Mouse (Mus musculus) myocyte (in vitro differentiated cells): ENCODE results near the gene Skint7. TPM values are rescaled to one million over a fixed set of nuclear protein-coding genes. Genes with fewer than 3 reads are reported as not detected.
"Not testable (repeated sequence)": the region's sequence is repeated elsewhere in the genome, so short reads cannot be mapped to it uniquely, and the experiment has no call there.

Experiments used
- H3K27me3 ChIP-seq: one replicate; pipeline ENCODE4 v1.6.1; 2011; ENCODE audit not compliant: control insufficient read depth, insufficient read depth, insufficient read length
- H3K36me3 ChIP-seq: one replicate; pipeline ENCODE4 v1.6.1; 2011; ENCODE audit not compliant: control insufficient read depth, insufficient read depth
- H3K4me2 ChIP-seq: one replicate; pipeline ENCODE4 v1.6.1; 2011; ENCODE audit warnings: low read depth, control low read depth
- H3K4me3 ChIP-seq: one replicate; pipeline ENCODE4 v1.5.1; 2011; ENCODE audit warnings: mild to moderate bottlenecking, control low read depth, moderate library complexity
- H3K79me2 ChIP-seq: one replicate; pipeline ENCODE4 v1.6.1; 2011; ENCODE audit not compliant: control insufficient read depth, insufficient read depth
- H3ac ChIP-seq: one replicate; pipeline ENCODE4 v1.6.1; 2011; ENCODE audit not compliant: control insufficient read depth, insufficient read length
- CEBPB ChIP-seq: IDR thresholded peaks from 2 replicates; pipeline ENCODE4 v1.6.1; 2011; ENCODE audit warnings: mild to moderate bottlenecking, moderate library complexity; ENCODE audit not compliant: poor library complexity, insufficient read depth, severe bottlenecking
- E2F4 ChIP-seq: IDR thresholded peaks from one replicate; pipeline ENCODE4 v1.6.1; 2011; ENCODE audit warnings: mild to moderate bottlenecking, control low read depth, moderate library complexity; ENCODE audit not compliant: insufficient read depth
- MAX ChIP-seq: IDR thresholded peaks from one replicate; pipeline ENCODE4 v1.6.1; 2011; ENCODE audit warnings: low read depth, mild to moderate bottlenecking, control low read depth
- MYOD1 ChIP-seq, 3 experiments: IDR thresholded peaks; one replicate each; pipeline ENCODE4 v1.6.1; 2011; ENCODE audit warnings: control low read depth in 2 of 3, low read depth in 2 of 3, mild to moderate bottlenecking in 2 of 3, moderate library complexity in 1 of 3; ENCODE audit not compliant: insufficient read length in 2 of 3, control insufficient read depth in 1 of 3
- MYOG ChIP-seq, 3 experiments: IDR thresholded peaks; one replicate each; pipeline ENCODE4 v1.6.1; 2011; ENCODE audit warnings: control low read depth in 2 of 3, low read depth in 2 of 3, mild to moderate bottlenecking in 2 of 3; ENCODE audit not compliant: insufficient read length in 2 of 3, control insufficient read depth in 1 of 3, insufficient read depth in 1 of 3
- POLR2A ChIP-seq: IDR thresholded peaks from one replicate; pipeline ENCODE4 v1.6.1; 2011; ENCODE audit warnings: low read depth, mild to moderate bottlenecking, control low read depth, moderate library complexity; ENCODE audit not compliant: insufficient read length
- POLR2AphosphoS2 ChIP-seq: IDR thresholded peaks from one replicate; pipeline ENCODE4 v1.6.1; 2011; ENCODE audit warnings: low read depth, control low read depth; ENCODE audit not compliant: insufficient read length
- REST ChIP-seq: IDR thresholded peaks from one replicate; pipeline ENCODE4 v1.6.1; 2011; ENCODE audit warnings: mild to moderate bottlenecking, control low read depth, moderate library complexity; ENCODE audit not compliant: insufficient read depth, insufficient read length
- SRF ChIP-seq: IDR thresholded peaks from one replicate; pipeline ENCODE4 v1.6.1; 2011; ENCODE audit warnings: low read depth; ENCODE audit not compliant: control insufficient read depth, insufficient read length
- TCF12 ChIP-seq: IDR thresholded peaks from one replicate; pipeline ENCODE4 v1.6.1; 2011; ENCODE audit warnings: mild to moderate bottlenecking, control low read depth; ENCODE audit not compliant: poor library complexity, insufficient read depth, severe bottlenecking
- TCF3 ChIP-seq: IDR thresholded peaks from one replicate; pipeline ENCODE4 v1.6.1; 2011; ENCODE audit warnings: low read depth, control low read depth; ENCODE audit not compliant: insufficient read length
- USF1 ChIP-seq: IDR thresholded peaks from one replicate; pipeline ENCODE4 v1.6.1; 2011; ENCODE audit warnings: low read depth, mild to moderate bottlenecking, control low read depth, moderate library complexity
- polyA plus RNA-seq: library from polyadenylated mRNA; unstranded; fragments of >200 nt; fragmentation: generic; extraction: Trizol; gene quantifications from one replicate; pipeline ENCODE4 v1.2.1, GENCODE M21; 2012; ENCODE audit warnings: missing spikeins

Skint7 gene
- polyA plus RNA-seq: not detected

- H3K79me2 ChIP-seq: no peaks in the 10 kb centered on the region
- H3ac ChIP-seq: no peak within 1 kb of the TSS
- no peaks in the 10 kb centered on the region for H3K27me3 ChIP-seq
- TF ChIP-seq MYOG (IDR thresholded peaks at IDR 0.05; ENCODE audit: control insufficient read depth in 1 of 3, insufficient read depth in 1 of 3, insufficient read length in 2 of 3, low read depth in 2 of 3): no peak
- TF ChIP-seq USF1: no peak
- TF ChIP-seq POLR2A: no peak
- TF ChIP-seq TCF3: no peak
- no peak for TF ChIP-seq CEBPB
- TF ChIP-seq SRF: no peak
- TF ChIP-seq POLR2AphosphoS2: no peak
- no peak for TF ChIP-seq MYOD1 (IDR thresholded peaks at IDR 0.05; ENCODE audit: control insufficient read depth in 1 of 3, insufficient read length in 2 of 3, low read depth in 2 of 3)
- TF ChIP-seq MAX: no peak
- no peak for TF ChIP-seq TCF12
- no peak for TF ChIP-seq REST
- H3K4me2 ChIP-seq: no peak within 1 kb of the TSS
- no peak within 1 kb of the TSS for H3K4me3 ChIP-seq
- no peaks in the 10 kb centered on the region for H3K36me3 ChIP-seq
These were observed at the start of gene Skint7 for GRCm38 (mm10) chr4:111972623-111973022. Gene Skint7 (plus strand): TSS chr4:111972923.

- Histone ChIP-seq H3K27me3 (no peaks in the 10 kb centered on the region), H3ac (no peak overlapping the region), H3K36me3 (no peaks in the 10 kb centered on the region), H3K79me2 (no peaks in the 10 kb centered on the region), H3K4me2 (no peak overlapping the region), H3K4me3 (no peak overlapping the region)
- TF ChIP-seq E2F4: no peak
- TF ChIP-seq POLR2AphosphoS2: no peak
- no peak for TF ChIP-seq SRF
- TF ChIP-seq TCF12: no peak
- no peak for TF ChIP-seq REST
- TF ChIP-seq TCF3: no peak
- TF ChIP-seq POLR2A: no peak
- no peak for TF ChIP-seq USF1
- TF ChIP-seq CEBPB: no peak
- no peak for TF ChIP-seq MYOD1 (IDR thresholded peaks at IDR 0.05; ENCODE audit: control insufficient read depth in 1 of 3, insufficient read length in 2 of 3, low read depth in 2 of 3)
- TF ChIP-seq MAX: no peak
- TF ChIP-seq MYOG (IDR thresholded peaks at IDR 0.05; ENCODE audit: control insufficient read depth in 1 of 3, insufficient read depth in 1 of 3, insufficient read length in 2 of 3, low read depth in 2 of 3): no peak
These were observed 11.4 kb upstream of the Skint7 start for GRCm38 (mm10) chr4:111961309-111961708.

- H3K27me3 ChIP-seq, H3ac ChIP-seq, H3K36me3 ChIP-seq, H3K79me2 ChIP-seq, H3K4me3 ChIP-seq, H3K4me2 ChIP-seq: not testable (repeated sequence)
These were observed 9.5 kb upstream of the Skint7 start for GRCm38 (mm10) chr4:111963241-111963640.

GRCm38 (mm10) chr4:111963669-111964068 lies 9.1 kb upstream of the Skint7 start:
- Histone ChIP-seq H3K4me2 (no peak overlapping the region), H3K4me3 (no peak overlapping the region), H3K79me2 (no peaks in the 10 kb centered on the region), H3K36me3 (no peaks in the 10 kb centered on the region), H3K27me3 (no peaks in the 10 kb centered on the region), H3ac (no peak overlapping the region)
- no peak for TF ChIP-seq MYOD1 (IDR thresholded peaks at IDR 0.05; ENCODE audit: control insufficient read depth in 1 of 3, insufficient read length in 2 of 3, low read depth in 2 of 3)
- no peak for TF ChIP-seq TCF3
- no peak for TF ChIP-seq POLR2A
- TF ChIP-seq POLR2AphosphoS2: no peak
- TF ChIP-seq MYOG (IDR thresholded peaks at IDR 0.05; ENCODE audit: control insufficient read depth in 1 of 3, insufficient read depth in 1 of 3, insufficient read length in 2 of 3, low read depth in 2 of 3): no peak
- no peak for TF ChIP-seq CEBPB
- no peak for TF ChIP-seq E2F4
- TF ChIP-seq REST: no peak
- no peak for TF ChIP-seq MAX

- no peak within 1 kb of the TSS for H3K4me2 ChIP-seq
- H3K4me3 ChIP-seq: no peak within 1 kb of the TSS
- H3K36me3 ChIP-seq: no peaks in the 10 kb centered on the region
- no peaks in the 10 kb centered on the region for H3K27me3 ChIP-seq
- H3ac ChIP-seq: no peak within 1 kb of the TSS
- TF ChIP-seq POLR2A: no peak
- H3K79me2 ChIP-seq: no peaks in the 10 kb centered on the region
These were observed 33.2 kb downstream of the Skint7 start, which contains the start of gene Skint1 for GRCm38 (mm10) chr4:112005969-112006368. Gene Skint1 (plus strand): TSS chr4:112006269.

Other genes starting within 250 kb of the Skint7 start
- not detected for gene Slc5a9, start 70.0 kb upstream of the Skint7 start, polyA plus RNA-seq
- gene Skint8, start 53.5 kb upstream of the Skint7 start, polyA plus RNA-seq: not detected
- not detected for gene Skint1, start 33.3 kb downstream of the Skint7 start, polyA plus RNA-seq
- gene Skint4, start 99.1 kb downstream of the Skint7 start, polyA plus RNA-seq: not detected